Mouse (Mus musculus): ENCODE results near the gene Nrtn.

Gene Nrtn

DNA sequence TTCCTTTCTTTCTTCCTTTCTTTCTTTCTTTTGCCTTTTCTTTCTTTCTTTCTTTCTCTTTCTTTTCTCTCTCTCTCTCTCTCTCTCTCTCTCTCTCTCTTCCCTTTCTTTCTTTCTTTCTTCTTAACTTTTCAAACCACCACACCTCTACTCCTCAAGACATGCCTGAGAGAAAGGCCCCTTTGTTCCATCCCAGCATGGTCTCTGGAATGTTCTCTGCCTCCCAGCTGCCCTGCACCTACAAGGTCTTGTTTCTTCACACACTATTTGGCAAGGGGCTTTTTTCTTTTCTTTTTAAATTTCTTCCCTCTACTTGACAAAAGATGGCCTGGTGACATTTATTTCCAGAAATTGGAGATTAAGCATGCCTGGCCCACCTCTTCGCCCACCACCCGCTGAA is 27.7 kb downstream of the Nrtn start:
- in situ Hi-C loops (cut with MboI; ENCODE audit: low pct_unique_long_range_greater_than_20kb in 1 of 2, low sequenced_read_pairs in 2 of 2, unreplicated experiment in 1 of 2), result no loop called here

DNA sequence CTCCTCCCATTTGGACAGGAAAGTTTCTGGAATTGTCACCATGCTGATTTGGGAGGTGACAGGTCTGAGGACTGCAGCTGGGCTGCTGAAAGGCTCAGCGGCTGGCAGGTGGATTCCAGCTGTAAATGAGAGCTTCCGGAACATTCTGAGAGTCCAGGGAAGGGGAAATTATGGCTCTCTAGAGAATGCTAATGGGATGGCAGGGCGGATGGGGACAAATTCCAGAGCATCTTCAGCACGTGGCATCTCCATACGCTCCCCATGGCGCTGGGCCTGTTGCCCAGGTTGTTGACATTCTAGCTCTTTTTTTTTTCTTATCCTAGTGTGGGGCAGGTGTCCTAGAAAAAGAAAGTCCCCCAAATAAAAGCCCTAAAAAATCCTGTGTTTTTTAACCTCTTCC is 28.2 kb downstream of the Nrtn start:
- in situ Hi-C loops (cut with MboI; ENCODE audit: low pct_unique_long_range_greater_than_20kb in 1 of 2, low sequenced_read_pairs in 2 of 2, unreplicated experiment in 1 of 2), result no loop called here

DNA sequence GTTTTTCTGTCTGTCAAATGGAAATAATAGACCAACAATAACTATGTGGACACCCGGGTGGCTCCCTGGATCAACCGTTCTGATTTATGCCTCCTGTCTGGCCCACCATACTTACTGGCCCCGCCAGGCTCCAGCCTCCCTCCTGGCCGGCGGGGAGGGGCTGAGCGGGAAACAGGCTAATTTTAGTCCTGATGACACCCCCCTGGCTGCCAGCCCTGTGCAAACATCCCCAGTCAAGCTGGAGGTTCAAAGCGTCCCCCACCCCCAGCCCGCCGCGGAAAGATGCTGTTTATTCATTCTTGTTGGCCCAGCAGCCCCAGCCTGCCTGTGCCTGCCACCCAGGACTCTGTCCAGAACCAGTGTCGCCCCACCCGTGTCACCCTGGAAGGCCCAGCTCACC is 29.2 kb downstream of the Nrtn start:
- in situ Hi-C loops (cut with MboI; ENCODE audit: low pct_unique_long_range_greater_than_20kb in 1 of 2, low sequenced_read_pairs in 2 of 2, unreplicated experiment in 1 of 2), result no loop called here

DNA sequence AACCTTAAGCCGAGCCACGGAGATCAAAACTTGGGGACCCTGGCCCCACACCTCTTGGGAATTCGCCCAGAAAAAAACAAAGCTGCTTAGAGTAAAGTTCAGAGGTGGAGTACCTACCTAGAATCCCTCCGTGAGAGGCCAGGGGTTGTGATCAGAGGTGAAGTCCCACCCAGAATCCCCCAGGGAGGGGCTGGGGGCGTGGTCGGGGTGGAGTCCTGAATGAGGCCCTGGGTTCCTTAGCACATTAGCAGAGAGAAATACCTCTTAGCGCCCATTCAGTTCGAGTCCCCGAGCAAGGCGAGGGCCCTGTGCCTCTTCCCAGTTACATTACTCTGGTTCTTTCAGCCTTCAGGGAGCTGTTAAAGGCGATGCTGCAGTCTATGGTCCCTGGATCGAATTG is 29.7 kb downstream of the Nrtn start:
- in situ Hi-C loops (cut with MboI; ENCODE audit: low pct_unique_long_range_greater_than_20kb in 1 of 2, low sequenced_read_pairs in 2 of 2, unreplicated experiment in 1 of 2), result no loop called here

DNA sequence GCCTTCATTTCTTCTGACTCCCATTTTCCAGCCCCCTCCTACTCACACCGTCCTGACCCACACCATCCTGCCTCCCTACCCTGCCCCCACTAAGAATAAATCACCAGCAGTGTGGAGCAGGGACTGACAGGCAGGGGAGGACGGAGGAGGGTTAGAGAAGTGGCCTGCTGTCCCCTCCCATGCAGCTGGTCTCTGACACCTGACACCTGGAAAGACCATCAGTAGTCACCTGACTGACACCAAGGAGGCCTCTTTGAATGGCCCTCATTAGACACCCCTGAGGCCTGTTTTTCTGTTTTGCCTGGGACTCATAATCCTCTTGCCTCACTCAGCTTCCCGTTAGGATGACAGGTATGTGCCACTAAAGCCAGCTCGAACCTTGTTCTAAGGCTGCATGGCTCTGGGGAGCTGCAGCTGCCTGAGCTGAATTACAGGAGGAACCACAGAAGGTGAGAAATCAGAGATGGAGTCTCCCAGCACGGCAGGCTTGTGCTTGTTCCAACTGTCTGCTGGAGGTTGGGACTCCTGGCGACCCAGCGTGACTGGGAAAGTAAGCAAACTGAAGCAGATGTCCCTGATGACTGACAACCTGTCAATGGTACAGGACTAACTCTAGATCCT is 30.2 kb downstream of the Nrtn start:
- in situ Hi-C loops (cut with MboI; ENCODE audit: low pct_unique_long_range_greater_than_20kb in 1 of 2, low sequenced_read_pairs in 2 of 2, unreplicated experiment in 1 of 2), result no loop called here

DNA sequence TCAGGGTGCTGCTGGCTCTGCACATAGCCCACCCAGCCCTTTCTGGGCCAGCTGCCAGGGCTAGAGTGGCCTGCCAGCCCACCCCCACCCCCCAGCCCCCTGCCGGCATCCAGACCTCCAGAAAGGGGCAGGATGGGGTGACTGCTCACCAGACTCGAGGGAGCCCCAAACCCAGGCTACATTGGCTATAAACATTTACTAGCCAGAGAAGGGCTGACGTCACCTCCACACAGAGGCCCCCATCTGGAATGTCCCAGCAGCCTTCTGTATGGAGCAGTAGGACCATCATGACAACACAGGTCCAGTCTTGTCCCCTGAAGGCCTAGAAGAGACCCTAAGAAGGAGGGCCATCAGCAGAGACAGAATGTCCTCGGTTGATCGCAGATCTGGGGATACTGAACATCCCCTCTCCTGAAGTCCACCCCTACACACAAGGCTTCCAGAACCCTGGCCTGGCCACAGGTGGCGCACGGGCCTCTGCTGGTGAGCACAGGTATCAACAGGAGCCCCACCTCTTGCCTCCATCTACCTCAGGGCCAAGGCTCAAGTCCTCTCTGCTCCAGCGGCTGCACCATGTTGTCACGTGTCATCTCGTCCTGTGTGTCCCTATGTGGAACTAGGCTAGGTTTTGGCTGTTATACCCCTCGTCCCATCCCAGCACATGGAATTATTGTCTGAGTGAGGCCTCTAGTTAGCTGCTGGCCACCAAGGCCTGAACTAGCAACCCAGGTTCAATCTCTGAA is 33.7 kb downstream of the Nrtn start:
- in situ Hi-C loops (cut with MboI; ENCODE audit: low pct_unique_long_range_greater_than_20kb in 1 of 2, low sequenced_read_pairs in 2 of 2, unreplicated experiment in 1 of 2), result no loop called here

DNA sequence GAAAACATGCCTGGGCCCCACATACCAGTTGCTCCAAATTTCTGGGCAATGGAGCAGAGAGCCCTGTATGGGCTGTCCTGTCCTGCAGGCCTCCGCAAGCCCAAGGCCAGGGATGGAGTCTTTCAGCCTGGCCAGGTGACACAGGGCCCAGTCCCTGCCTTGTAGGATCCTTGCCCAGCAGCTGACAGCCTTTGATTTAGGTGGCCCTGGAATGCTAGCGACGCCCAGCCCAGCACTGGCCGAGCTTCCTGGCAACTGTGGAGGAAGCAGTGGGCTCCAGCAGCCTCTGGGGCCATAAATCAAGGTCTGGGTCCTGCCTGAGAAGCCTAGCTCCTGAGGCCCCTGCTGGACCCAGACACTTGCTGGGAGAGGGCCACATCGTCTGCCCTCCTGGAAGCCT is 34.9 kb downstream of the Nrtn start:
- in situ Hi-C loops (cut with MboI; ENCODE audit: low pct_unique_long_range_greater_than_20kb in 1 of 2, low sequenced_read_pairs in 2 of 2, unreplicated experiment in 1 of 2), result no loop called here

DNA sequence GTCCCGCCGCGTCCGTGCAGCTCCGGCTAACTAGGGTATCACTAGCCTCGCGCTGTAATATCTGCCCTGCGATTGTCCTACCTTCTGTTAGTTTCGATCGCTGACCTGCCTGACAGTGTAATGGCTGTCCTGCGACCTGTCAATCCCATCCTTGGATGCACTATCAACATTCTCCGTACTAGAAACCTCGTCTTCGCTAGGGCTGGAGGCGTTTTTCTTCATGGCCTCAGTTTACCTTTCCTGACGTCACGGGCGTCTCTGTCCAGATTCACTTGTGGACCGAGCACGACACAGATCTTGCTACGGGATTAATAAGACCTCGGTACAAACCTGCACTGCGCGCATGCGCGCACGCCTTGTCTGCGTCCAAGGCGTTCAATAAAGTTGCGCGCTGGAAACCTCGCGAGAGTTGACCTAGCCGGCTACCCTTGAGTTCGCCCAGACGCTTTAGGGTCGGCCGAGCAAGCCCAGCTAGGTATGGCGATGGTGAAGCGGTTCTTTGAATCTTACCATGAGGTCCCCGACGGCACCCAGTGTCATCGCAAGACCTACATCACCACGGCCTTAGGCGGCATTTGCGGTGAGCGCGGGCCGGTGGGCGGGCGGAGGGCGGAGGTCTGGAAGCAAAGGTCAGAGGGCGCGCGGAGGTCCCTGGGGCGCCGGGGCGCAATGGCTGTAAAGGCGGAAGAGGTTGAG is 39.8 kb downstream of the Nrtn start, which contains the start of the genes Ndufa11 and Vmac:
TSS of gene Ndufa11 (plus strand) at position 405 of the 696 bp plus-strand sequence.
TSS of gene Vmac (minus strand) at position 660 of the 696 bp plus-strand sequence.
- in situ Hi-C loops (cut with MboI; ENCODE audit: low pct_unique_long_range_greater_than_20kb in 1 of 2, low sequenced_read_pairs in 2 of 2, unreplicated experiment in 1 of 2), result no loop called here

DNA sequence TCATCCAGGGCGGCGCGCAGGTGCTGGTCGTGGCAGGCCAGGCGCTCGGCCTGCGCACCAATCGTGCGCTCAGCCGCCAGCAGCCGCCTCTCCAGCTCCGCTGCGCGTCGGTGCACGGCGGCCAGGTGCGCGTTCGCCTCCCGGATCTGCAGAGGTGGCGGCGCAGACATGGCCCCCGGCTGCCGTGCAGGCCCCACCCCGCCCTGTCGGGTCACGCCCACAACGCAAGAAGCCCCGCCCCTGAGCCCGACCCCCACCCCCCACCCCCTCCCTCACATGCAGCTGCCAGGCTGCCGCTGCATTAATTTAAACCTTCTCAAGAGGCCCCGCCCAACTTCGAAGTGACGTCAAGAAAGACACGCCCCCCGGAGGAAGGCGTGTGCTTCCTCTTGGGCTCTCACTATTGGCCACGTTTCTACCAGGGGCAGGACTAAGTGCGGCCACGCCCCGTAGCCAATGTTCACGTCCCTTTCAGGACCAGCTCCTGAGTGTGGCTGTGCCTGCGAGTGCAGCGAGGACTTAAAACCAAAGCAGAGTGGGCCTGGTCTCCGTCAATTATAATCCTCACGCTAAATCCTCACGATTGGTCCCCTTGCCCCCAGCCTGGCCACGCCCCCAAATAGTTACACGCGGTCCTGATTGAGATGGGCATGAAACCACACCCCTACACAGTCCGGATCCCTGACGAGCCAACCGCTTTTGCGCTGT is 40.5 kb downstream of the Nrtn start:
- in situ Hi-C loops (cut with MboI; ENCODE audit: low pct_unique_long_range_greater_than_20kb in 1 of 2, low sequenced_read_pairs in 2 of 2, unreplicated experiment in 1 of 2), result no loop called here

DNA sequence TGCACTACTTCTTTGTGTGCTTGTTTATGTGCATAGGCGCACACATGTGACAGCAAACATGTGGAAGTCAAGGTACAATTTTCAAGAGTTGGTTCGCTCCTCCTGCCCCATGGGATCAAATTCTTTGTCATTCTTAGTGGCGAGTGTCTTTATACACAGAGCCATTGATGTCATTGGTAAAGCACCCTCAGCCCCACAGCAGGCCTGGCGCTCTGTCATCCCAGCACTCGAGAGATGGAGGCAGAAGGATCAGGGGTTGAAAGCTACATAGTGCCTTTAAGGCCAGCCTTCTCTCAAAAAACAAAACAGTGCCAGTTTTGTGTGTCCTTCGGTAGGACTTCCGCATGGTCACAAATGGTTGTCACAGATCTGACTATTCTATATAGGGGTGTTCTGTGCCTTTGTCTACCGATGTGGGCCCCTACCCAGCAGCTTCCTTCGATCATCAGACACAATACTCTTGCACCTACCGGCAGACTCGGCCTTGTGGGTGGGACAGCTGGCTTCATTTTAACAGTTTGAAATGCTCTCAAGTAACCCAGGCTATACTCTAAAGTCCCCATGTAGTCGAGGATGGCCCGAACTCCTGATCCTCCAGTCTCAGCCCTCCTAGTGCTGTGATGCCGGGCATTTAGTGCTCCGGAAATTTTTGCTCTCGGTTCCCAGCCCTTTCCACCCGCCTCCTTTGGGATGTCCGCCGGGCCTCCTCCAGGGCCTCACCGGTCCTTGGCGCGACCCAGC is 41.2 kb downstream of the Nrtn start:
- in situ Hi-C loops (cut with MboI; ENCODE audit: low pct_unique_long_range_greater_than_20kb in 1 of 2, low sequenced_read_pairs in 2 of 2, unreplicated experiment in 1 of 2), result no loop called here

DNA sequence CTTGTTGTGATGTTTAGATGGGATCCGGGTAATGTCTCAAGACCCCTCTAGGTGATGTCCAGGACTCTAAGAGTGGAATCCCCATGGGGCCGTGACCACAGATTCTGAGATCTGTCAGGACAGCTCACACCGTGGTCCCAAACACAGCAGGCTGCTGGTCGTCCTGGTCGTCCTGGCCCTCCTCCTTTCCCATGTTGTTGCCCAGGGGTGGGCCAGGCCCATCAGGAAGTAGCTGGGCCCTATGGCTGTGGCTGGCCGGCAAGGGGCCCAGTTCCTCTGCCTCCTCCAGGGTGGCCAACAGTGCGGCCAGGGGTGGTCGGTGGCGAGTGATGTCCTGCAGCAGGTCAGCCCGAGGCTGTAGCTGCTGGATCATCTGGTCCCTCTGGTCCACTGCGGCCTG is 42.0 kb downstream of the Nrtn start:
- in situ Hi-C loops (cut with MboI; ENCODE audit: low pct_unique_long_range_greater_than_20kb in 1 of 2, low sequenced_read_pairs in 2 of 2, unreplicated experiment in 1 of 2), result no loop called here

DNA sequence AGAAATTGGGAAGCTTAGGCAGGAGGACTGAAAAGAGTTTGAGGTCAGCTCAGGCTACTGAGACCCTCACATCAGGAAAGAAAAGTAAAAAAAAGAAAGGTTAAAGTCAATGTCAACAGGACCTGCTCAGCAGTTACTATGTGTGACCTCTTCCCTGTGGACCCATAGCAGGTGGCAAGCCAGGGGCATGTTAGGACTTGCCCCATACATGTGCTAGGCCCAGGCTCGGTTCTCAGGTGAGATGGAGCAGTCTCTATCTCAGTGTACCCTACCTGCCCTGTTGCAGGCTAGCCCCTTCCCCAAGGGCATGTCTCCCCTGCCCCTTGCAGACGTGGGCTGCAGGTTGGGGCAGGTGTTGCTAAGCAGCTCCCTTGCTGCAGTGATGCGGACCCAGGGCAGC is 47.6 kb downstream of the Nrtn start:
- in situ Hi-C loops (cut with MboI; ENCODE audit: low pct_unique_long_range_greater_than_20kb in 1 of 2, low sequenced_read_pairs in 2 of 2, unreplicated experiment in 1 of 2), result no loop called here

DNA sequence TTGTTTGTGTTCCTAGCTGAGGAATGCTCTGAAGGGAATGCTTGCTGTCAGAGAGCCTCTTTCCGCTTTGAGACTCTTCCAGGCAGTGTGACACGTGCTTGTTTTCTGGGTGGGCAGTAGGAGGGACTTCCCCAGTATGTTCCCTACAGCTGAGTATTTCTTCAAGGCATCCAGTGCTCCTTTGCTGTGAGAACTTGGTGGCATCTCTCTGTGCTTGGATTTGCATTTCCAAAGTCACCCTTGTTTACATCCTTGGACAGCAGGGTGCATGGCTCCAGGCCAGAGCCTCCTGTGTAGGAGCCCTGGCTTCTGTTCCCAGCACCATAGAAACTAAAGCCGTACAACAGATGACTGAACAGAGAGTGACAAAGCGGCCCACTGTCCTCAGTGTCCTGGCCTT is 48.6 kb downstream of the Nrtn start:
- in situ Hi-C loops (cut with MboI; ENCODE audit: low pct_unique_long_range_greater_than_20kb in 1 of 2, low sequenced_read_pairs in 2 of 2, unreplicated experiment in 1 of 2), result no loop called here

DNA sequence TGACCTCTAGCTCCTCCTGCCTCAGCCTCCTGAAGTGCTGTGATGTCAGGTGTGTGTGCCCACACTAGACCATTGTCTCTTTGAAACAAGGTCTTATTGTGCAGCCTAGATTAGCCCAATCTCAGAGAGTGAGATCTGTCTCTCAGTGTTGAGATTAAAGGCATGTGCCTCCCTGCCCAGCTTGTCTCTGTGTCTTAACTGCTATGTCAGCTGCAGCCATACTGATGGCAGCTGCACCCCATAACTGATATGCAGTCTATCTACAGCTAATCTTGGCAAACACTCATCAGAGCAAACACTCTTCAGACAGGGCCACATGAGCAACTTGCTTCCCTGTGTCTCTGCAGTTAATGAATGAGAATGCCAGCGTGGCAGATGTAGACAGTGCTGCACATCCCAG is 50.8 kb downstream of the Nrtn start:
- in situ Hi-C loops (cut with MboI; ENCODE audit: low pct_unique_long_range_greater_than_20kb in 1 of 2, low sequenced_read_pairs in 2 of 2, unreplicated experiment in 1 of 2), result no loop called here

DNA sequence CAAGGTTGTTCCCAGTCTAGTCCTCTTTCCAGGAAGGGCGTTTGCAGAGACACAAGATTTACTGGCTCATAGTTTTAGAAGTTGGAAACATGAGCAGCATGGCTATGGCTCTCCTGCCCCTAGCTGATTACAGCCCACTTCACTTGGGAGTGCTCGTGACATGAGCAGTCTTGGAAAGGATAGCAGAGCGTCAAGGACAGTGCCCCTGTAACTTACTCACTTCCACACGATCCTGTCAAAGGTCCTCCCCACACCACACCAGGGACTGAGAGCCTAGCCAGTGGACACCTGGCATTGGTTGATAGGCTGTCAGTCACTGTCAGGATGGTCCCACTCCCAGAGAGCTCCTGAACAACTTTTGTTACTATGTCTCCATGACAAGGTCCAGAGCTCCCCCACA is 54.3 kb downstream of the Nrtn start:
- in situ Hi-C loops (cut with MboI; ENCODE audit: low pct_unique_long_range_greater_than_20kb in 1 of 2, low sequenced_read_pairs in 2 of 2, unreplicated experiment in 1 of 2), result no loop called here

All from mouse embryonic stem cell (cell line).